Mouse (Mus musculus) common myeloid progenitor, adult 5-6 weeks (primary cell): ENCODE measurements around the gene Barx1. TPM values are rescaled to one million over a fixed set of nuclear protein-coding genes. Genes with fewer than 3 reads are reported as not detected.
A peak's percentile ranks its signal among the peaks of the same experiment; 100 is the strongest.

Experiments
- ATAC-seq: replicated peaks from 2 replicates; pipeline ENCODE4 v1.8.0; 2016; ENCODE audit warnings: low read depth, mild to moderate bottlenecking, moderate TSS enrichment, inconsistent platforms; ENCODE audit not compliant: poor library complexity, severe bottlenecking
- total RNA-seq: library from RNA; stranded (forward); fragments of 200-1000, 187-1606 nt; gene quantifications from 2 replicates; pipeline ENCODE4 v1.2.3, GENCODE M21; 2017

Barx1 gene
- not detected in 2 replicates for total RNA-seq

- no peak for ATAC-seq
Measured at GRCm38 (mm10) chr13:48662431-48663143, at the start of gene Barx1. Barx1 (plus strand) TSS chr13:48662998.

DNA sequence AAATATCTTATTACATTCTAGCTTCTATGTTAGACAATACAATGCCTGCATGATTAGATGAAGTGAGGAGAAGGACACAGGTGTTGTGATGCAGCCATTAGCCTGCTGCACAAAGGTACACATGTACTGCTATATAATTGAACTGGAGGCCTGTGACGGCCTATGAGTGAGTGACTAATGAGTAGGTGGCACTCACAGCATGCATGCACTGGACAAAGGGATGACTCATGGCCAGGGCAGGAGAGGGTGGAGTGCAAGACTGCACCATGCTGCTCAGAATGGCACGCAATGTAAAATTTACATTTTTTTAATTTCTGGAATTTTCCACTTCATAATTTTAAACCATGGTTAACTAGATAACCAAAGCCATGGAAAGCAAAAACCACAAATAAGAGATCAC is 48.3 kb upstream of the Barx1 start:
- no peak for ATAC-seq

DNA sequence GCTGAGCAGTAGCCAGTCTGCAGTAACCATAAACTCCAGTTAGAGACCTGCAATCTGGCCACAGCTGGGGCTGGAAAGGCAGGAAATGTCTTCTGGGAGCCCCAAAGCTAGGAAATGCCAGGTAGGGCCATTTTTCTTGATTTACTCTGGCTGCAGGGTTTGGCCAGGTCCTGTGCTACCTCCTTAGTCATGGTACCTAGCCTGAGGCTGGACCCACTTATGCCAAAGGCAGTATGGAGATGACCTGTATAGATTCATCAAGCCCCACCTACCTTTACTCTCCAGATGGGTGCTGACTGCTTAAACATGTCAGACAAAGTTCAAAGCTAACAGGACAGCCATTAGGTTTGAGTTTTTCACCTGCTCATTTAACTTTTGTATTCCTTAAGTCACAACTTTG is 45.0 kb upstream of the Barx1 start:
- ATAC-seq, result no peak

DNA sequence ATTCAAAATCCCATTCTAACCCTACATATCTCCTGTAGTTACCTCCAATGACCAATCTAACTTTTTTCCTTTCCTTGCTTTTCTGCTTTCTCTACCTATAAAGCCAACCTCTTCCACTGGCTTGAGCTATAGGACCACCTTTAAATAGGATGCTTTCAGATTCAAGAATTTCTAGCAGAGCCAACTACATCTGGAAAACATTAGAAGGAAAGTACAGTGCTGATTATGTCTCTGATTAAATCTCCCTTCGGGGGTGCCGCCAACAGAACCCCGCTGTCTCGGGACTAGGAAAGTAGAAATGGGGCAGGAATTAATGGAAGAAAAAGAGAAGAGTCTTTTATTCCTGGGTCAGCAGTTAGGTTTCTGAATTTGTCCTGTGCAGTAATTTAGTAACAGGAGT is 43.9 kb upstream of the Barx1 start:
- ATAC-seq, result no peak

DNA sequence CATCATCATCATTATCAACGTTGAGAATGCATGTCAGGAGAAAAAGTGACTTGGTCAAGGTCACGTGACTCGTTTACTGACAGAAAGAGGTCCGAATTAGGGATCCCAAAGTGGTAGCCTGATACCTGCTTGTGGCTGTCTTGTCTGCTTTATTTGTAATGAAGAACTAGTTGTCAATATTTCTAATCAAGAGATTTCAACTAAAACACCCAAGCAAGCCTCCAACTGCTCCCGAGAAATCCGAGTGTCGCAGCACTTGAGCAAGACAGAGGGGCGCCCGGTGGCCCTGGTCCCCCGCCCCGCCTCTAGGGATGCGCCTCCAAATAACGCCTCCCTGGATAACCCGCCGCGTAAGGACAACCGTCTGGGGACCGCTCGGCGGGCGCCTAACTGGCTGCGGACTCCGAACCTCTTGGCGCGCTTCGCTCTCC is 37.8 kb upstream of the Barx1 start:
- peak; percentile 43 for ATAC-seq

DNA sequence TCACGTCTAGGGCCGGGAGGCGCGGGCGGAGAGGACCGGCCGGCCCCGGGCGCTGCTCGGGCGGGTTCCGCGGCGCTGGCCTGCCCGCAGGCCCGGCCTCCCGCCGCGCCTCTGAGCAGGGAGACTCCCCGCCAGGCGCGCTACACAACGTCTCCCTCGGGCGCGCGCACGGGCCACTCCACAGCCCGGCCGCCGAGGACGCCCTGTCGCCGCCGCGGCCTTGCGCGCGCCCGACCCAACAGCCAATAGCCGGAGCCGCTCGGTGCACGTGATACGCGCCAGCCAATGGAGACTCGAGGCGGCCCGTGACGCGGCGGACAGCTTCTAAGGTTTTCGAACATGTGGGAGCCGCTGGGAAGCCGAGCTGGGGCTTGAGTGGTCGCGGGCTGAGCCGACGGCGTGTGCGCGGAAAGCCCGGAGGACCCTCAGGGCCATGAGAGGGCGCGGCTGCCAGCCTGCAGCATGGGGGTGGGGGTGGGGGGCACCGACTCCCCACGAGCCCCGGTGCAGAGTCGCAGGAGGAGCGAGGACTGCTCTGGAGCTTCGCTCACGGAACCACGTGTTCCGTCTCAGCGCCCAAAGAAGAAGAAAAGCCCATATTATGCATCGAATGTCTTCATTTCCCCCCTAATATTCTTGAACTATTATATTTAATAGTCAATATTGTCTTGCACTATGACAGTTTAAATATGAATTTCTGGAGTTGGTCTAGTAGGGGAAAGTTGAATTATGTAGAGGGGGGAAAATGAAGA is 37.2 kb upstream of the Barx1 start, which contains the start of gene Ptpdc1:
TSS of gene Ptpdc1 (minus strand) at position 232 of the 752 bp plus-strand sequence.
- ATAC-seq, result peak; percentile 99

- ATAC-seq, result no peak
Measured at GRCm38 (mm10) chr13:48631691-48632090, 31.1 kb upstream of the Barx1 start.

GRCm38 (mm10) chr13:48637706-48638105 is 25.1 kb upstream of the Barx1 start:
- no peak for ATAC-seq

DNA sequence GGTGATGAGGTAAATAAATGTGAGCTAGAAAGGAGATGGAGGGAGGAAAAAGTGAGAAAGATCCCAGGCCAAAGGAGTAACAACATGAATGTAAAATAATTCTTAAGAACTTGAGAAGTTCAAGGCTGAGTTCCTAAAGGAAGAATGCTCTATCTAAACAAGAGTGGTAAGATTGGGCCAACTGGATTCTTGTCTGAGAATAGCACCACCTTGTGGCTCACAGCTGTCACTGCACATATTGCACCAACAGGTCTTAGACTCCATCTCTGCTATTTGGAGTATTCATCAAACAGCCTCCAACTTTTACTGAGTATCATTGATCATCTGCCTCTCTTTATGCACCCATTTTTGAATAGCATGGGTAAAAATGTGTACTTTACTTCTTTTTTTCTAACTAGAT is 23.2 kb upstream of the Barx1 start:
- ATAC-seq, result peak; percentile 96

- ATAC-seq, result no peak
Measured at GRCm38 (mm10) chr13:48643072-48643471, 19.7 kb upstream of the Barx1 start.

DNA sequence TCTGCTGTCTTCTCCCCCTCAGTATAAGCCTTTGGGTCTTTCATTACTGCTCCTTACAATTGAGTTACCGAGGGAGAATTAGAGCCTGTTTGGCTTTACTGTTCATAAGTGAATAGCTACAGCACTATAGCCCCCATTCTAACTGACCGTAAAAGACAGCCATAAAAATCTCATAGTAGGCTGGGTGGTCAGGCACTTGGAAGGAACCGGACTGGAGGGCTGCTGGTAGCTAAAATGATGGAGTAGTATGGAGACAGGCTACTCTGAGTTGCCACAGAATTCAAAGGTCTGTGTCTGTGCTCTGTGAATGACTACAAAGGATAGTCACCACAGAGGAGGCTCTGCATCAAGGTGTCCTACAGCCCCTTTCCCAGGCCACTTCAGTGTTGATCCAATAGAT is 18.8 kb upstream of the Barx1 start:
- no peak for ATAC-seq

GRCm38 (mm10) chr13:48646696-48647095 is 16.1 kb upstream of the Barx1 start:
- no peak for ATAC-seq

DNA sequence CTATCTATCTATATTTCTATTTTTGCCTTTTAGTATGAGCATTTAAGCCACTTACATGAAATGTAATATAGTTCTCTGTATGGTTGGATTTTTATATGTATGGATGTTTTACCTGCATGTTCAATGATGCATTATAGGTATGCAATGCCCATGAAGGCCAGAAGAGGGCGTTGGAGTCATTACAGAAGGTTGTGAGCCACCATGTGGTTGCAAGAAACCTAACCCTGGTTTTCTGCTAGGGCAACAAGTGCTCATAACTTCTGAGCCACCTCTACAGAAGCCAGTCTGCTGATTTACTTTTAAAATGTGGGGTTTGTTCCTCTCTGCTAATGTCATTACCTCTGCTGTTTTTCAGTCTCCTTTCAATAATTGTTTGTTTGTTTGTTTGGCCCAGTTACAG is 12.2 kb upstream of the Barx1 start:
- ATAC-seq, result peak; percentile 64

- ATAC-seq, result peak; percentile 47
Measured at GRCm38 (mm10) chr13:48651132-48652065, 11.4 kb upstream of the Barx1 start.

DNA sequence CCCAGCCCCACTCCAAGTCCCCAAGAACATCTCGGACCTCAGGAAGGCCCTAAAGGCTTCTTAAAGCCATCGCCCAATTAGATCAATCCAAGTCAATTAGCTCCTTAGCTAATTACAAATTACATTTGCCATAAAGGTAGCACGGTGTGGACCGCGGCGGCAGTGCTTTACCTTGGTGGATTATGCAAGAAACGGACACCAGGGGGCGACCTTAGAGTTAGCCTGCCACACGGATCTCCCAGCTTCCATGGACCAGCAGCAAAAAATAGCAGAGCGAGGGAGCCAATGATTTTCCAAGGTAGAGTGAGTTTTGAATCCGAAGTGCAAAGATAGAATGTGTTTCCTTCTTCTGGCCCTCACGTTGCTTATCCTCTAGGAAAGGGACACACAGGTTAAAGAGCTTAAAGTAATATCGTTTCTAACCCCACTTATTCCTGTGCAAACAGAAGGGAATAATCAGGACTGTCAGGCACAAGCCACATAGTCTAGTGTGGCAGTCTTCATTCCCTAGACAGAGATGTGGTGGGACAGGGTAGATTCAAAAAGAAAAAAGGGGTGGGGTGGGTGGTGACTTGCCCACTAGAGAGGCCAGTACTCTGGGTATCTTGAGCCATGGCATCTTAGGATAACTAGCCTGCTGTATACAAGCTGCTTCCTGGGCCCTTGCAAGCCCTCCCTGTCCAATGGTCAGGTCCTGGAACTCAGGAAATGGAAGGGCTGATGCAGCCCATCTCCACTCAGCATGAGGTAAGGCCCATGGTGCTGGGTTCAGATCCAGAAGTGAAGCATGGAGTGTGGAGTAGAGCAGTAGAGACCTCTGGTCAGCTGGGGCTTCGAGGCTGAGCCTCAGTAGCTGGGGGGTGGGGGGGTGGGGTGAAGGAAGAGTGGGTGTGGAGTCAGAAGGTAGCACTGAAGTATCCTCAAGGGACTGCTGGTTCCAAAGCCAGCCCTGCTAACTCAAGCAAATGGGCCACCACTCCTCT is 8.7 kb upstream of the Barx1 start:
- 0 out of 2 replicates have a peak, but pooled peaks have one; percentile 38 for ATAC-seq

DNA sequence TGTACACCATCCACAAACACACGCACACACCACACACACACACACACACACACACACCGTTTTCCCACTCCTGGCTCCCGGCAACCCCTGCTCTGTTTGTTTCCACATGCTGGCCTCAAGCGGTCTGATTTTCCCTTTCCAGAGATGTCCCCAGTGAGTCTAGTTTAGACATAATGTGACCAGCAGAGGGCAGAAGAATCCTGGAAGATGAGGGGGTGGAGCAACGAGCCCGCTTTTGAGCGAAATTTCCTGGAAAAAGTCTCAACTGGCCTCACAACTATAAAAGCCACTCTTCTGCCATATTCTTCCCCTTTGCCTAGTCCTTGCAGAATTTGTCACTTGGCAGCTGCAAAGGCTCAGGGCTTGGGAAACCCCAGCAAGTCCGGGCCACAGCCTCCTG is 7.2 kb upstream of the Barx1 start:
- ATAC-seq, result peak; percentile 64

- ATAC-seq, result no peak
Measured at GRCm38 (mm10) chr13:48657791-48658190, 5.0 kb upstream of the Barx1 start.

GRCm38 (mm10) chr13:48658588-48659253 is 4.1 kb upstream of the Barx1 start:
- no peak for ATAC-seq
